ENCODE assay signal across 10 mouse cellular contexts in the genomic region with DNA sequence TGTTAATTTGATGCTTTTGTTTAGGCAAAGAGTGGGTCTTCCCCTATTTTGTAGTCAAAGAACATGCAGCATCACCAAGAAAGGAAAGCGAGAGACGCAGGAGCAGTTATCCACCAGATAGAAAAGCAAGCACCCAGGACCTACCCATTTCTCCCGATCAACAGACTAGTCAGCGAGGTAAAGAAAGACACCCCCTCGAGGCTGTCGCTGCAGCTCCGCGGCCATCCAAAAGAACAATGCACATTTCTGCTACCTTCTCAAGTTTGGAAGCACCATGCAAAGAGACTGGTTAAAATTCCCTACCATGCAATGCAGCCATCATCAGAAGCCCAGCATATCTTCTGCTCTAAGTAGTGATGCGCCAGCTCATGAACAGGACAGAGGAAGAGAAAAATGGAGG. TPM values are rescaled to one million over a fixed set of nuclear protein-coding genes. Genes with fewer than 3 reads are reported as not detected.
DNase-seq lines count a peak whose midpoint lies in the region; TF ChIP-seq lines count a peak whose summit lies in the region.
"Had no signal": no experiment of that assay in that cellular context is flagged by ENCODE, and none has a peak within 500 bp of the region (broad histone marks: within the 10 kb centered on the region; RNA-seq: fewer than 3 reads in every experiment).

No protein-coding gene starts in this region.

- peak overlapping the region; percentile 70 for H3K4me3 ChIP-seq in gastrocnemius, adult 2 months
- H3K4me3 ChIP-seq in E14TG2a.4 (replicated peaks; ENCODE audit: low read length) (peak overlapping the region; percentile 74), macrophage (ENCODE audit: inconsistent target) (peak overlapping the region; percentile 45)

- peak overlapping the region; percentile 58 for H3K27ac ChIP-seq in gastrocnemius, adult 2 months
- peak overlapping the region; percentile 8; the same call in 1 of the 2 replicates for H3K27ac ChIP-seq in macrophage

- no peaks in the 10 kb centered on the region for H3K27me3 ChIP-seq in E14TG2a.4 (ENCODE audit: insufficient read depth, low read length)

- H3K9me3 ChIP-seq in E14TG2a.4 (ENCODE audit: low read length) = 0 out of 2 replicates have a peak, but pooled peaks cover 6% of the 10 kb centered on the region
- H3K9me3 ChIP-seq: G1E had no signal

- DNase-seq in gastrocnemius, adult 2 months = no peak
- DNase-seq in gastrocnemius, adult 8-10 months (ENCODE audit: low spot score in 2 of 2) = no peak
- peak; percentile 19 for DNase-seq in forelimb bud, embryonic 11.5 days (ENCODE audit: low read depth, low spot score)
- no peak for DNase-seq in layer of hippocampus, adult 18-20 months (ENCODE audit: low spot score in 2 of 2)
- no peak for DNase-seq in urinary bladder, adult 18-20 months (ENCODE audit: low spot score in 2 of 2)
- DNase-seq in adrenal gland, adult 2 months = no peak

- intact Hi-C loops in gastrocnemius, adult 2 months (cut with DNase I) = no loop called here

- H3K4me1 ChIP-seq in E14TG2a.4 (replicated peaks; ENCODE audit: low read depth, low read length) = peaks cover 60% of the 10 kb centered on the region

- no peak for TF ChIP-seq CTCF in gastrocnemius, adult 2 months (IDR thresholded peaks at IDR 0.05)
- TF ChIP-seq CTCF in E14TG2a.4 (conservative IDR thresholded peaks at IDR 0.05; ENCODE audit: low read length) = no peak

- H3K79me2 ChIP-seq in macrophage (ENCODE audit: inconsistent target) = no peaks in the 10 kb centered on the region

- H3K36me3 ChIP-seq in E14TG2a.4 (ENCODE audit: insufficient read depth, low read length) (no peaks in the 10 kb centered on the region), macrophage (ENCODE audit: inconsistent target) (no peaks in the 10 kb centered on the region)
- H3K36me3 ChIP-seq: G1E had no signal

- WGBS in macrophage (ENCODE audit: missing documents) = 8% methylated on average over 9 of the region's 9 CpGs

RNA-seq across cellular contexts. Expression of gene Gm6525, which starts 46.4 kb away (rescaled TPM):
- not detected for total RNA-seq in gastrocnemius, adult 2 months (2021)
- not detected for total RNA-seq in gastrocnemius, adult 8-10 months (2022)
- total RNA-seq in macrophage (2018; cell fraction: chromatin; rRNA removed) = not detected
- not detected for total RNA-seq in macrophage (2018; cell fraction: cytosol; rRNA removed)
- total RNA-seq in macrophage (2018; cell fraction: nucleus; rRNA removed) = not detected
- not detected in 3 replicates for polyA plus RNA-seq in macrophage (2018)
- not detected for total RNA-seq in layer of hippocampus, adult 18-20 months (2021)
- total RNA-seq in adrenal gland, adult 2 months (2021) = under 1 TPM in 1 of 2 experiments, not detected in 1; 0.84 TPM
- not detected in 2 replicates for polyA plus RNA-seq in adrenal gland, adult 2 months (2012; rRNA removed)
- total RNA-seq: left cerebral cortex, postnatal 36 days had no signal
- polyA plus RNA-seq: G1E had no signal
